Mouse (Mus musculus) thymus, postnatal 0 days (tissue): Measurements from ENCODE around the gene Fhl2. TPM values are rescaled to one million over a fixed set of nuclear protein-coding genes. Genes with fewer than 3 reads are reported as not detected.

Source experiments
- DNase-seq: peaks from one replicate; pipeline ENCODE4 v3.0.0-alpha.2; 2015; ENCODE audit warnings: low spot score
- polyA plus RNA-seq: library from polyadenylated mRNA; unstranded; fragments of >200 nt; fragmentation: Nextera tagmentation; extraction: Ambion mirVana; gene quantifications from 2 replicates; pipeline ENCODE4 v1.2.1, GENCODE M21; 2015

The Fhl2 gene
- polyA plus RNA-seq, 1 experiment from 2014 or later = 5.3 TPM

- DNase-seq = no peak
Measured at GRCm38 (mm10) chr1:43117435-43117834, 79.3 kb downstream of the Fhl2 start.

- peak; percentile 72 for DNase-seq
Measured at GRCm38 (mm10) chr1:43112882-43113281, 83.9 kb downstream of the Fhl2 start.

- DNase-seq = peak; percentile 80
Measured at GRCm38 (mm10) chr1:43110556-43110955, 86.2 kb downstream of the Fhl2 start.

GRCm38 (mm10) chr1:43108729-43109128 is 88.1 kb downstream of the Fhl2 start:
- no peak for DNase-seq

GRCm38 (mm10) chr1:43098031-43098984 is 98.5 kb downstream of the Fhl2 start, which contains the start of the genes Tgfbrap1 and AI597479:
TSS of gene Tgfbrap1 (minus strand) at chr1:43098637.
TSS of gene AI597479 (plus strand) at chr1:43098710.
- DNase-seq = peak; percentile 94

- no peak for DNase-seq
Measured at GRCm38 (mm10) chr1:43094206-43094605, 102.6 kb downstream of the Fhl2 start.

GRCm38 (mm10) chr1:43092056-43093015 is 104.4 kb downstream of the Fhl2 start:
- peak; percentile 63 for DNase-seq

GRCm38 (mm10) chr1:43091306-43092055 is 105.3 kb downstream of the Fhl2 start:
- peak; percentile 7 for DNase-seq

GRCm38 (mm10) chr1:43090418-43090817 is 106.4 kb downstream of the Fhl2 start:
- DNase-seq = no peak

- no peak for DNase-seq
Measured at GRCm38 (mm10) chr1:43082946-43083345, 113.8 kb downstream of the Fhl2 start.

GRCm38 (mm10) chr1:43078124-43078523 is 118.7 kb downstream of the Fhl2 start:
- no peak for DNase-seq

GRCm38 (mm10) chr1:43074791-43075190 is 122.0 kb downstream of the Fhl2 start:
- no peak for DNase-seq

Other genes with a start within 250 kb of the Fhl2 start
- 2.9 and 3.8 TPM in 2 replicates for gene Gpr45, start 244.1 kb downstream of the Fhl2 start, polyA plus RNA-seq
- gene Tgfbrap1, start 98.3 kb downstream of the Fhl2 start, polyA plus RNA-seq = 5.3 and 5.6 TPM in 2 replicates
- gene AI597479, start 98.3 kb downstream of the Fhl2 start, polyA plus RNA-seq = 19.7 and 21.1 TPM in 2 replicates
- gene Nck2, start 247.6 kb upstream of the Fhl2 start, polyA plus RNA-seq = 85.5 and 103 TPM in 2 replicates